Mouse (Mus musculus) intestine, postnatal 0 days (tissue): ENCODE results near the gene Gipc2. TPM values are rescaled to one million over a fixed set of nuclear protein-coding genes. Genes with fewer than 3 reads are reported as not detected.
A peak's percentile ranks its signal among the peaks of the same experiment; 100 is the strongest.

Experiments
- ATAC-seq: fragments of 200-750 bp; cut with Nextera tagmentation; 2 replicates; pipeline ENCODE4 v1.8.0; 2017; ENCODE audit warnings: mild to moderate bottlenecking, moderate TSS enrichment, moderate library complexity
- H3K27ac ChIP-seq: fragments of 300-500 bp; sonication (generic); 2 replicates; pipeline ENCODE4 v1.5.1; 2014; ENCODE audit warnings: mild to moderate bottlenecking, low read depth, low read length, moderate library complexity
- H3K27me3 ChIP-seq: fragments of 300-500 bp; sonication (generic); replicated peaks from 2 replicates; pipeline ENCODE4 v1.6.1; 2014; ENCODE audit warnings: low read length, mixed read lengths; ENCODE audit not compliant: control insufficient read depth, insufficient read depth
- H3K36me3 ChIP-seq: fragments of 300-500 bp; sonication (generic); 2 replicates; pipeline ENCODE4 v1.6.1; 2014; ENCODE audit warnings: mild to moderate bottlenecking, moderate library complexity; ENCODE audit not compliant: control insufficient read depth, insufficient read depth
- H3K4me1 ChIP-seq: fragments of 300-500 bp; sonication (generic); replicated peaks from 2 replicates; pipeline ENCODE4 v1.6.1; 2014; ENCODE audit warnings: antibody characterized with exemption, low read length, mixed read lengths; ENCODE audit not compliant: control insufficient read depth, insufficient read depth
- H3K4me2 ChIP-seq: fragments of 300-500 bp; sonication (generic); replicated peaks from 2 replicates; pipeline ENCODE4 v1.6.1; 2014; ENCODE audit warnings: low read depth, mild to moderate bottlenecking, moderate library complexity
- H3K4me3 ChIP-seq: fragments of 300-500 bp; sonication (generic); 2 replicates; pipeline ENCODE4 v1.5.1; 2014; ENCODE audit warnings: low read depth, low read length
- H3K9ac ChIP-seq: fragments of 300-500 bp; sonication (generic); 2 replicates; pipeline ENCODE4 v1.6.1; 2014; ENCODE audit warnings: mild to moderate bottlenecking, low read depth, low read length
- H3K9me3 ChIP-seq: fragments of 300-500 bp; sonication (generic); 2 replicates; pipeline ENCODE4 v1.6.1; 2016; ENCODE audit warnings: mixed run types; ENCODE audit not compliant: control insufficient read depth
- CTCF ChIP-seq: sonication (generic); IDR thresholded peaks from 2 replicates; pipeline ENCODE4 v1.5.1; 2016; ENCODE audit warnings: low read depth, mild to moderate bottlenecking, control low read depth, antibody characterized with exemption, moderate library complexity
- WGBS: fragments of 180-500 bp; shearing (Covaris S2); extraction: QIAGEN DNeasy Blood & Tissue Kit; methylation state at CpG from one replicate; pipeline ENCODE4 v1.1.7; 2014; 5-methylcytosine and 5-hydroxymethylcytosine counted together
- polyA plus RNA-seq: library from polyadenylated mRNA; unstranded; fragments of >200 nt; fragmentation: Nextera tagmentation; extraction: Ambion mirVana; gene quantifications from 2 replicates; pipeline ENCODE4 v1.2.1, GENCODE M21; 2015

Gene Gipc2
- polyA plus RNA-seq, 1 experiment from 2014 or later, result 243 TPM

GRCm38 (mm10) chr3:152153152-152153551 is 12.9 kb downstream of the Gipc2 start:
- peaks cover 9% of the 10 kb centered on the region for H3K4me1 ChIP-seq
- no peak overlapping the region for H3K27ac ChIP-seq
- no peak overlapping the region for H3K4me3 ChIP-seq
- 64% methylated on average over 2 of the region's 2 CpGs for WGBS
- H3K9ac ChIP-seq, result no peak overlapping the region
- no peak for ATAC-seq
- no peaks in the 10 kb centered on the region for H3K27me3 ChIP-seq
- no peak for TF ChIP-seq CTCF
- H3K9me3 ChIP-seq, result no peaks in the 10 kb centered on the region
- no peaks in the 10 kb centered on the region for H3K36me3 ChIP-seq
- no peak overlapping the region for H3K4me2 ChIP-seq

- peak; percentile 19 for ATAC-seq
Measured at GRCm38 (mm10) chr3:152152483-152152804, 13.6 kb downstream of the Gipc2 start.

GRCm38 (mm10) chr3:152151725-152152482 is 14.1 kb downstream of the Gipc2 start:
- 38% methylated on average over 25 of the region's 29 CpGs for WGBS
- Histone ChIP-seq H3K4me3 (peak overlapping the region; percentile 16; the same call in 1 of the 2 replicates), H3K9me3 (no peaks in the 10 kb centered on the region), H3K27me3 (no peaks in the 10 kb centered on the region), H3K27ac (peak overlapping the region; percentile 70), H3K36me3 (no peaks in the 10 kb centered on the region), H3K4me2 (peak overlapping the region; percentile 54), H3K4me1 (peaks cover 16% of the 10 kb centered on the region), H3K9ac (no peak overlapping the region)
- peak; percentile 93 for ATAC-seq
- TF ChIP-seq CTCF, result no peak

More at GRCm38 (mm10) chr3:152152483-152152804, 13.6 kb downstream of the Gipc2 start:
- no peak for TF ChIP-seq CTCF
- WGBS, result 86% methylated on average over 1 of the region's 1 CpGs
- peak overlapping the region; percentile 54; the same call in 1 of the 2 replicates for H3K4me2 ChIP-seq
- no peaks in the 10 kb centered on the region for H3K36me3 ChIP-seq
- no peaks in the 10 kb centered on the region for H3K27me3 ChIP-seq
- no peak overlapping the region for H3K9ac ChIP-seq
- H3K9me3 ChIP-seq, result no peaks in the 10 kb centered on the region
- peak overlapping the region; percentile 70 for H3K27ac ChIP-seq
- H3K4me1 ChIP-seq, result peaks cover 16% of the 10 kb centered on the region
- no peak overlapping the region for H3K4me3 ChIP-seq

- no peak overlapping the region for H3K9ac ChIP-seq
- H3K4me3 ChIP-seq, result no peak overlapping the region
- ATAC-seq, result peak; percentile 26; the same call in 1 of the 2 replicates
- no peaks in the 10 kb centered on the region for H3K9me3 ChIP-seq
- TF ChIP-seq CTCF, result no peak
- H3K36me3 ChIP-seq, result no peaks in the 10 kb centered on the region
- H3K4me1 ChIP-seq, result peaks cover 16% of the 10 kb centered on the region
- no peaks in the 10 kb centered on the region for H3K27me3 ChIP-seq
- 17% methylated on average over 3 of the region's 3 CpGs for WGBS
- H3K27ac ChIP-seq, result peak overlapping the region; percentile 52
- H3K4me2 ChIP-seq, result no peak overlapping the region
Measured at GRCm38 (mm10) chr3:152149863-152150262, 16.2 kb downstream of the Gipc2 start.

GRCm38 (mm10) chr3:152149449-152149848 is 16.6 kb downstream of the Gipc2 start:
- no peak overlapping the region for H3K4me2 ChIP-seq

GRCm38 (mm10) chr3:152147085-152147831 is 18.8 kb downstream of the Gipc2 start:
- no peak for ATAC-seq
- H3K4me3 ChIP-seq, result no peak overlapping the region
- 56% methylated on average over 12 of the region's 12 CpGs for WGBS

More at GRCm38 (mm10) chr3:152149449-152149848, 16.6 kb downstream of the Gipc2 start:
- Histone ChIP-seq H3K27me3 (no peaks in the 10 kb centered on the region), H3K9ac (no peak overlapping the region), H3K36me3 (no peaks in the 10 kb centered on the region), H3K4me1 (peaks cover 16% of the 10 kb centered on the region), H3K4me3 (no peak overlapping the region), H3K27ac (peak overlapping the region; percentile 52), H3K9me3 (no peaks in the 10 kb centered on the region)
- WGBS, result 44% methylated on average over 7 of the region's 7 CpGs
- ATAC-seq, result no peak
- no peak for TF ChIP-seq CTCF

More at GRCm38 (mm10) chr3:152147085-152147831, 18.8 kb downstream of the Gipc2 start:
- Histone ChIP-seq H3K36me3 (no peaks in the 10 kb centered on the region), H3K4me1 (peaks cover 16% of the 10 kb centered on the region), H3K9me3 (no peaks in the 10 kb centered on the region), H3K27ac (no peak overlapping the region; the same call in 1 of the 2 replicates), H3K9ac (no peak overlapping the region), H3K27me3 (no peaks in the 10 kb centered on the region), H3K4me2 (no peak overlapping the region)
- TF ChIP-seq CTCF, result no peak
